Mouse (Mus musculus) adrenal gland, postnatal 14 days (tissue): ENCODE results near the gene Vmn1r195. TPM values are rescaled to one million over a fixed set of nuclear protein-coding genes. Genes with fewer than 3 reads are reported as not detected.
"Not testable (repeated sequence)": the region's sequence is repeated elsewhere in the genome, so short reads cannot be mapped to it uniquely, and the experiment has no call there.

Experiments
- DNase-seq: peaks from one replicate; pipeline ENCODE4 v3.0.0; 2021; ENCODE audit warnings: mixed read lengths
- long read RNA-seq, 2 experiments: library from polyadenylated mRNA; stranded (forward); transcript quantifications; one replicate each; pipeline ENCODE4 v2.0.0; 2021
- total RNA-seq: library from RNA; stranded (reverse); gene quantifications from 2 replicates; pipeline ENCODE4 v1.2.3, GENCODE M21; 2021

Gene Vmn1r195
- not detected in 2 replicates for total RNA-seq
- long read RNA-seq, experiment 1 = 0 reads
- long read RNA-seq, experiment 2 = 0 reads

DNA sequence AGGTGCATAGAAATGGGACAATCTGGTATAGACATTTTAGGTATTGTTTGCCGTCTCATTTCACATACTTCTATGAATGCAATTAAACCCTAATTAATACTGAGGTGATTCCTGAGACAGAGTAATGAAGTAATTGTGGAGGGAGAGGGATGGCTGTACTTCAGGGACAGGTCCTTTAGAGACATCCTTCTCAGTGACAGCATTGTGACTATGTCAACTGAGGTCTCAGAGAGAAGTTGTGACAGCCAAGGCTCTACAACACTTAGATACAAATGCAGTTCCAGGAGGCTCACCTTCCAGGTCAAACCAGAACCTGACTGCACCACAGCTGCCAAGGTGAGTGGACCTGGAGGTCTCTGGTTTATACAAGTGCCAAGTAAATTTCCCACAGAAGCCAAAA, at the start of gene Vmn1r195:
Vmn1r195 (plus strand) TSS at position 301 of the 400 bp plus-strand sequence.
- DNase-seq = not testable (repeated sequence)

DNA sequence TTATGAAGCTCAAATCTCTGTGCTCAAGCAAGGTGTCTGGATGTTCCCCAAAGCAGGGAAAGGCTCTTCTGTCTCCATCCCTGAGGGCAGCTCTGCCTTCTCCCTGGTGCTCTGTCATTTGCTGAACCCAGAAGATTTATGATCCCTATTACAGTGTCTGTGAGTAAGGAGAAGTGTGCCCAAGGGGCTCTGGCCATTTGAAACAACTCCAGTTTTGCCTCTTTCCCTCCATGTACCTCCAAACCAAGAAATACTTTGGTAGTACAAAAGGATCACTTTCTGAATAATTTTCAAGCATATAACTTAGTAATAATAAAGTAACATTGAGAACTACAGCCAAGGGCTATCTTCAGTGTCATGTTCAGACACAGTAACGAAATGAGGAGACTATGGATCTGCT, 47.3 kb upstream of the Vmn1r195 start, which contains the start of gene Vmn1r193:
Vmn1r193 (minus strand) TSS at position 101 of the 400 bp plus-strand sequence.
- not testable (repeated sequence) for DNase-seq

- DNase-seq = no peak
Measured at GRCm38 (mm10) chr13:22243915-22244314, 26.4 kb upstream of the Vmn1r195 start, which contains the start of gene Vmn1r194. Gene Vmn1r194 (plus strand): TSS chr13:22244215.

DNA sequence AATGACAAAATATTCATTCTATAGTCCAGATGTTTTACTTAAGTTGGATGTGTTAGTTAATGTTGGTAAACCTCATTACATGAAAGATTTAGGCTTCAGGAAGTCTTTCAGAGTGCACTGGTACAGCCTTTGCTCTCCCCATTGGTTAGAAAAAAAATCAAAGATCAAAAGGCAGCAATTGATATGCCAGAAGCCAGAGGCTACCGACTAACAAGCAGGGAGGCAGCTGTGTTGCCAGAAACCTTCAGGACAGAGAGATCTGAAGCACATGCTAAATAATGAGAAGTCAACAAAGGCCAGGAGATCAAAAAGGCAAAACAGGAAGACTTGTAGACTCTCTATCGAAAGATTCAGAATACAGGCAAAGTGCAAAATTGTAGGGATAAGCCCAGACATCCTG, 1.4 kb downstream of the Vmn1r195 start:
- DNase-seq = no peak

- DNase-seq = no peak
Measured at GRCm38 (mm10) chr13:22284578-22284977, 14.3 kb downstream of the Vmn1r195 start.

- DNase-seq = no peak
Measured at GRCm38 (mm10) chr13:22289620-22290019, 19.3 kb downstream of the Vmn1r195 start, which contains the start of gene Vmn1r196. Gene Vmn1r196 (plus strand): TSS chr13:22289920.

GRCm38 (mm10) chr13:22308075-22308474, 37.8 kb downstream of the Vmn1r195 start:
- not testable (repeated sequence) for DNase-seq

DNA sequence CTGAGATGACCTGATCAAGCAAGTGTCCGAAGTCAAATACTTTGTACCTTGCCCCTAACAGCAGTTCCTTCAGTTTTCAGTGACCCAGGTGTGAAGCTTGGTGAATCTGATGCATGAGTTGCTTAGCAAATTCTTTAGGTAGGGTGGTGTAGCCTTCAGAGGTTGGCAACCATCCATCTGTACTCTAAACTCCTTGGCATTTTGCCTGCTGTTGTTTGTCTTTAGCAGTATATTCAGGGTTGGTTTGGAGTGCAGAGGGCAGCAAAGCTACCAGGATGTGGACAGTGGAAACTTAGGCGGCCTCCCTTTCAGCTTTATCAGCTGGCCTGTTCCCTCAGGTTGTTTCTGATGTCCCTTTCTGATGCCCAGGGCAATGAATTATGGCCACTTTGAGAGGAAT, 45.0 kb downstream of the Vmn1r195 start:
- DNase-seq = no peak

GRCm38 (mm10) chr13:22317366-22317765, 47.0 kb downstream of the Vmn1r195 start:
- no peak for DNase-seq

GRCm38 (mm10) chr13:22320091-22320490, 49.8 kb downstream of the Vmn1r195 start:
- DNase-seq = no peak

DNA sequence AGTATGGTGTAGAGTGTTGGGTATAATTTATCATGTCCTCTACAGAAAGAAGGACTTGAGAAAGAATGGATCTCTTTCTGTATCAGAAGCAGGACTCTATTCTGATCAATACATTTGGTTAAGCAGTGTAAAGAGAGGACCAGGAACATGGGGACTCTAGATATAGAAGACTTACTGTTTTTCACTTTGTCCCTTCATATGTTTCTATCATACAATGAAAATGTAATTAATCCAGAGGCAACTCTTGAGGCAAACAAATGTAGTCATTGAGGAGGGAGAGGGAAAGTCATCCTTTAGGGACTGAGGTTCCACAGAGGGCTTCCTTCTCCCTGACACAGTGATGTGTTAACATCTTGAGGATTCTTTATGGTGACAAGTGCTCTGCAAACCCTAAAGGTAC, 54.0 kb downstream of the Vmn1r195 start, which contains the start of gene Vmn1r197:
Vmn1r197 (plus strand) TSS at position 301 of the 400 bp plus-strand sequence.
- DNase-seq = no peak

Other genes with a start within 250 kb of the Vmn1r195 start
- gene Hist1h2ah, start 235.0 kb upstream of the Vmn1r195 start, total RNA-seq = 203 and 342 TPM in 2 replicates
- 207 and 301 TPM in 2 replicates for gene Hist1h2bk, start 234.7 kb upstream of the Vmn1r195 start, total RNA-seq
- gene Hist1h4i, start 229.2 kb upstream of the Vmn1r195 start, total RNA-seq = 104 and 144 TPM in 2 replicates
- gene Hist1h2ag, start 227.6 kb upstream of the Vmn1r195 start, total RNA-seq = 114 and 174 TPM in 2 replicates
- 118 and 165 TPM in 2 replicates for gene Hist1h2bj, start 227.3 kb upstream of the Vmn1r195 start, total RNA-seq
- not detected in 2 replicates for gene Vmn1r188, start 186.1 kb upstream of the Vmn1r195 start, total RNA-seq
- not detected in 2 replicates for gene Vmn1r189, start 164.7 kb upstream of the Vmn1r195 start, total RNA-seq
- gene Vmn1r191, start 86.6 kb upstream of the Vmn1r195 start, total RNA-seq = not detected in 2 replicates
- not detected in 2 replicates for gene Vmn1r192, start 79.4 kb upstream of the Vmn1r195 start, total RNA-seq
- gene Vmn1r193, start 47.4 kb upstream of the Vmn1r195 start, total RNA-seq = not detected in 2 replicates
- gene Vmn1r194, start 26.3 kb upstream of the Vmn1r195 start, total RNA-seq = not detected in 2 replicates
- gene Vmn1r196, start 19.4 kb downstream of the Vmn1r195 start, total RNA-seq = not detected in 2 replicates
- not detected in 2 replicates for gene Vmn1r197, start 54.1 kb downstream of the Vmn1r195 start, total RNA-seq
- gene Vmn1r198, start 79.8 kb downstream of the Vmn1r195 start, total RNA-seq = not detected in 2 replicates
- gene Vmn1r199, start 109.3 kb downstream of the Vmn1r195 start, total RNA-seq = not detected in 2 replicates
- not detected in 2 replicates for gene Vmn1r200, start 119.9 kb downstream of the Vmn1r195 start, total RNA-seq
- not detected in 2 replicates for gene Vmn1r201, start 201.4 kb downstream of the Vmn1r195 start, total RNA-seq
- not detected in 2 replicates for gene Vmn1r202, start 234.9 kb downstream of the Vmn1r195 start, total RNA-seq
- gene Vmn1r203, start 247.6 kb downstream of the Vmn1r195 start, total RNA-seq = not detected in 2 replicates